Mouse (Mus musculus): ENCODE measurements around the gene Gstm6. TPM values are rescaled to one million over a fixed set of nuclear protein-coding genes. Genes with fewer than 3 reads are reported as not detected.
"Not testable (repeated sequence)": the region's sequence is repeated elsewhere in the genome, so short reads cannot be mapped to it uniquely, and the experiment has no call there.

Gstm6 gene
- polyA plus RNA-seq, 1 experiment = 0.15 TPM

- no peak for DNase-seq (ENCODE audit: low read depth in 1 of 2, low spot score in 2 of 2)
- no peak for TF ChIP-seq POLR2A (IDR thresholded peaks at IDR 0.05; ENCODE audit: low read depth, low read length)
- TF ChIP-seq CTCF (IDR thresholded peaks at IDR 0.05; ENCODE audit: extremely low read depth, insufficient read depth, insufficient read length, insufficient replicate concordance) = no peak
- Histone ChIP-seq H3K27me3 (ENCODE audit: control insufficient read depth, insufficient read depth, low read length) (no peaks in the 10 kb centered on the region), H3K4me1 (ENCODE audit: control insufficient read depth, insufficient read depth, insufficient read length) (no peaks in the 10 kb centered on the region), H3K4me3 (ENCODE audit: extremely low read depth, insufficient read depth, insufficient read length) (no peak overlapping the region), H3K27ac (ENCODE audit: insufficient read depth, low read length) (no peak overlapping the region), H3K36me3 (ENCODE audit: control insufficient read depth, insufficient read depth, low read length) (no peaks in the 10 kb centered on the region)
- 49% methylated on average over 5 of the region's 5 CpGs for WGBS
Measured at GRCm38 (mm10) chr3:107964656-107965308, 21.2 kb upstream of the Gstm6 start.

DNA sequence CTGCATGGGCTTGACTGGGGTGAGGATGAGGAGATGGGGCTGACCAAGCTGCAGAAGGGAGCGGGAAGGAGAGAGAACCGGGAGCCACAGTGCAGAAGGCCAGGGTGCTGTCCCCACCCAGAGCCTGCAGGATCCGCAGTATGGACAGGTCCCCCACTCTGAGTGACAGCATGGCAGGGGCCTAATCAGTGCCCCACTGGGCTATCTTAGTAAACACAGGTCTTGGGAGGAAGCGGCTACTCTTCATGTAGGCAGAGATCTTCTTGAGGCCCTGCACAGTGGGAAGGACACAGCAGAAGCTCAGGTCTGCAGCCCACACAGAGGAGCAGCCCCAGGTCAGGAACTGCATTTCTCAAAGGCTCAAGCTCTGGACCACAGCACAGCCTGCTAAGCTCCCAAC is 20.5 kb upstream of the Gstm6 start:
- Histone ChIP-seq H3K4me1 (ENCODE audit: control insufficient read depth, insufficient read depth, insufficient read length) (no peaks in the 10 kb centered on the region), H3K4me3 (ENCODE audit: extremely low read depth, insufficient read depth, insufficient read length) (no peak overlapping the region), H3K36me3 (ENCODE audit: control insufficient read depth, insufficient read depth, low read length) (no peaks in the 10 kb centered on the region), H3K27ac (ENCODE audit: insufficient read depth, low read length) (no peak overlapping the region), H3K27me3 (ENCODE audit: control insufficient read depth, insufficient read depth, low read length) (no peaks in the 10 kb centered on the region)
- DNase-seq (ENCODE audit: low read depth in 1 of 2, low spot score in 2 of 2) = no peak
- no peak for TF ChIP-seq POLR2A (IDR thresholded peaks at IDR 0.05; ENCODE audit: low read depth, low read length)
- no peak for TF ChIP-seq CTCF (IDR thresholded peaks at IDR 0.05; ENCODE audit: extremely low read depth, insufficient read depth, insufficient read length, insufficient replicate concordance)
- 73% methylated on average over 4 of the region's 4 CpGs for WGBS

DNA sequence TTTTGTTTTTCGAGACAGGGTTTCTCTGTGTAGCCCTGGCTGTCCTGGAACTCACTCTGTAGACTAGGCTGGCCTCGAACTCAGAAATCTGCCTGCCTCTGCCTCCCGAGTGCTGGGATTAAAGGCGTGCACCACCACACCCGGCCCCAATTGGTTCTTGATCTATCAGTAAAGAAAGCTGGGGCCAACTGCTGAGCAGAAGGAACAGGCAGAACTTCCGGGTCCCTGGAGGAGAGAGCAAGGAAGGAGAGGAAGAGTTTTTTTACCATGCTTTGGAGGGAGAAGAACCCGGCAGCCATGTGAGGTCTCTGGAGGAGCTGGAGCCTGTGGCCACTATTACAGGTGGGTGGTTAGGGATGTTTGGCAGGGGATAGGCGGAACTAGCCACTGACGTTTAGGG is 11.7 kb upstream of the Gstm6 start:
- not testable (repeated sequence) for H3K27ac ChIP-seq (ENCODE audit: insufficient read depth, low read length); H3K4me1 ChIP-seq (ENCODE audit: control insufficient read depth, insufficient read depth, insufficient read length); H3K4me3 ChIP-seq (ENCODE audit: extremely low read depth, insufficient read depth, insufficient read length); H3K36me3 ChIP-seq (ENCODE audit: control insufficient read depth, insufficient read depth, low read length); H3K27me3 ChIP-seq (ENCODE audit: control insufficient read depth, insufficient read depth, low read length); DNase-seq (ENCODE audit: low read depth in 1 of 2, low spot score in 2 of 2)
- 84% methylated on average over 9 of the region's 9 CpGs for WGBS

GRCm38 (mm10) chr3:107953906-107954305 is 10.4 kb upstream of the Gstm6 start:
- Histone ChIP-seq H3K4me3 (ENCODE audit: extremely low read depth, insufficient read depth, insufficient read length) (no peak overlapping the region), H3K27ac (ENCODE audit: insufficient read depth, low read length) (no peak overlapping the region), H3K27me3 (ENCODE audit: control insufficient read depth, insufficient read depth, low read length) (no peaks in the 10 kb centered on the region), H3K36me3 (ENCODE audit: control insufficient read depth, insufficient read depth, low read length) (no peaks in the 10 kb centered on the region), H3K4me1 (ENCODE audit: control insufficient read depth, insufficient read depth, insufficient read length) (no peaks in the 10 kb centered on the region)
- no peak for DNase-seq (ENCODE audit: low read depth in 1 of 2, low spot score in 2 of 2)
- TF ChIP-seq CTCF (IDR thresholded peaks at IDR 0.05; ENCODE audit: extremely low read depth, insufficient read depth, insufficient read length, insufficient replicate concordance) = no peak
- no peak for TF ChIP-seq POLR2A (IDR thresholded peaks at IDR 0.05; ENCODE audit: low read depth, low read length)
- 84% methylated on average over 5 of the region's 5 CpGs for WGBS

DNA sequence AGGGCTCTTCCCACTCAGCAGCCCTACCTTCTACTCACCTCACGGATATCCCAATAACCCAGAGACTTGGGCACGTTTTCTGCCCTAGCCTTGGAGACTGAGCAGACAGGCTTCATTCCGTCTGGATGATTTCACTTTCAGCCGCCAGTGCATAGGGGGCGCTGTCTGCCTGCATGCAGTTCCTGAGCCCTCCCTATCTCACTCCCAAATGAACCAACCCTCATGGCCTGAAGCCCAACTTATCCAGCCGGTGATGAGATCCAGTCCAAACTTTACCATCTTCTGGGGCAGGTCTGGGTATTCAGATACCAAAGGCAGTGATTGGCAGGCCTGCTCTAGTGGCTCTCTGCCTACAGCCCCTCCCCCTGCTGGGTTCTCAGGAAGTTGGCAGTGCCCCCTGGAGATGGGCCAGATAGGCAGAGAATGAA is 9.8 kb upstream of the Gstm6 start:
- H3K4me3 ChIP-seq (ENCODE audit: extremely low read depth, insufficient read depth, insufficient read length) = no peak overlapping the region
- 34% methylated on average over 6 of the region's 6 CpGs for WGBS

GRCm38 (mm10) chr3:107950531-107950930 is 7.0 kb upstream of the Gstm6 start:
- no peaks in the 10 kb centered on the region for H3K27me3 ChIP-seq (ENCODE audit: control insufficient read depth, insufficient read depth, low read length)
- no peak for TF ChIP-seq POLR2A (IDR thresholded peaks at IDR 0.05; ENCODE audit: low read depth, low read length)
- TF ChIP-seq CTCF (IDR thresholded peaks at IDR 0.05; ENCODE audit: extremely low read depth, insufficient read depth, insufficient read length, insufficient replicate concordance) = no peak
- H3K36me3 ChIP-seq (ENCODE audit: control insufficient read depth, insufficient read depth, low read length) = no peaks in the 10 kb centered on the region
- no peak for DNase-seq (ENCODE audit: low read depth in 1 of 2, low spot score in 2 of 2)
- no peak overlapping the region for H3K27ac ChIP-seq (ENCODE audit: insufficient read depth, low read length)
- WGBS = 85% methylated on average over 11 of the region's 11 CpGs
- no peaks in the 10 kb centered on the region for H3K4me1 ChIP-seq (ENCODE audit: control insufficient read depth, insufficient read depth, insufficient read length)
- H3K4me3 ChIP-seq (ENCODE audit: extremely low read depth, insufficient read depth, insufficient read length) = no peak overlapping the region

More for the DNA sequence above, 9.8 kb upstream of the Gstm6 start:
- DNase-seq (ENCODE audit: low read depth in 1 of 2, low spot score in 2 of 2) = peak in 1 of 2 experiments; percentile 10
- H3K36me3 ChIP-seq (ENCODE audit: control insufficient read depth, insufficient read depth, low read length) = no peaks in the 10 kb centered on the region
- TF ChIP-seq POLR2A (IDR thresholded peaks at IDR 0.05; ENCODE audit: low read depth, low read length) (no peak), CTCF (IDR thresholded peaks at IDR 0.05; ENCODE audit: extremely low read depth, insufficient read depth, insufficient read length, insufficient replicate concordance) (peak; percentile 33; the same call in 1 of the 2 replicates)
- no peaks in the 10 kb centered on the region for H3K4me1 ChIP-seq (ENCODE audit: control insufficient read depth, insufficient read depth, insufficient read length)
- no peak overlapping the region for H3K27ac ChIP-seq (ENCODE audit: insufficient read depth, low read length)
- no peaks in the 10 kb centered on the region for H3K27me3 ChIP-seq (ENCODE audit: control insufficient read depth, insufficient read depth, low read length)

- not testable (repeated sequence) for H3K4me3 ChIP-seq (ENCODE audit: extremely low read depth, insufficient read depth, insufficient read length); H3K27ac ChIP-seq (ENCODE audit: insufficient read depth, low read length); H3K36me3 ChIP-seq (ENCODE audit: control insufficient read depth, insufficient read depth, low read length); H3K4me1 ChIP-seq (ENCODE audit: control insufficient read depth, insufficient read depth, insufficient read length); DNase-seq (ENCODE audit: low read depth in 1 of 2, low spot score in 2 of 2); H3K27me3 ChIP-seq (ENCODE audit: control insufficient read depth, insufficient read depth, low read length)
- WGBS = 85% methylated on average over 1 of the region's 1 CpGs
Measured at GRCm38 (mm10) chr3:107949461-107949860, 5.9 kb upstream of the Gstm6 start.

Measured in spleen, adult 2 months (tissue).